Mouse (Mus musculus) E14TG2a.4 (cell line): Measurements from ENCODE around the gene Il1b.

Experiments
- H3K27me3 ChIP-seq: 2 replicates; pipeline ENCODE4 v1.6.1; 2014; ENCODE audit warnings: low read length, control low read depth; ENCODE audit not compliant: insufficient read depth
- H3K36me3 ChIP-seq: 2 replicates; pipeline ENCODE4 v1.6.1; 2014; ENCODE audit warnings: low read length, control low read depth; ENCODE audit not compliant: insufficient read depth
- H3K4me1 ChIP-seq: replicated peaks from 2 replicates; pipeline ENCODE4 v1.6.1; 2014; ENCODE audit warnings: low read depth, low read length, control low read depth
- H3K4me3 ChIP-seq: replicated peaks from 2 replicates; pipeline ENCODE4 v1.5.1; 2014; ENCODE audit warnings: mild to moderate bottlenecking, low read length
- H3K9me3 ChIP-seq: 2 replicates; pipeline ENCODE4 v1.6.1; 2014; ENCODE audit warnings: low read length, control low read depth
- CTCF ChIP-seq: conservative IDR thresholded peaks from 2 replicates; pipeline ENCODE4 v1.5.1; 2014; ENCODE audit warnings: low read length
- NANOG ChIP-seq: IDR thresholded peaks from 2 replicates; pipeline ENCODE4 v1.6.1; 2014; ENCODE audit warnings: borderline replicate concordance, low read length, mixed read lengths
- POU5F1 ChIP-seq: IDR thresholded peaks from 2 replicates; pipeline ENCODE4 v1.6.1; 2014; ENCODE audit warnings: low read length, borderline replicate concordance

The Il1b gene

GRCm38 (mm10) chr2:129383512-129384271 is 12.8 kb upstream of the Il1b start:
- Histone ChIP-seq H3K36me3 (no peaks in the 10 kb centered on the region), H3K9me3 (peaks cover 21% of the 10 kb centered on the region), H3K4me3 (no peak overlapping the region), H3K27me3 (no peaks in the 10 kb centered on the region), H3K4me1 (no peaks in the 10 kb centered on the region)
- TF ChIP-seq NANOG (no peak), CTCF (no peak), POU5F1 (no peak)

- H3K4me3 ChIP-seq = no peak overlapping the region
- no peak for TF ChIP-seq POU5F1
- H3K36me3 ChIP-seq = no peaks in the 10 kb centered on the region
- H3K4me1 ChIP-seq = no peaks in the 10 kb centered on the region
- no peaks in the 10 kb centered on the region for H3K27me3 ChIP-seq
- H3K9me3 ChIP-seq = peaks cover 32% of the 10 kb centered on the region
These were observed 10.0 kb upstream of the Il1b start for GRCm38 (mm10) chr2:129380746-129381474.

- no peaks in the 10 kb centered on the region for H3K36me3 ChIP-seq
- H3K9me3 ChIP-seq = peaks cover 32% of the 10 kb centered on the region
- H3K4me3 ChIP-seq = no peak overlapping the region
- H3K4me1 ChIP-seq = no peaks in the 10 kb centered on the region
- no peaks in the 10 kb centered on the region for H3K27me3 ChIP-seq
- TF ChIP-seq POU5F1 (no peak), NANOG (no peak), CTCF (no peak)
These were observed 9.3 kb upstream of the Il1b start for GRCm38 (mm10) chr2:129380211-129380610.

- TF ChIP-seq NANOG (no peak), CTCF (no peak), POU5F1 (no peak)
- H3K4me1 ChIP-seq = no peaks in the 10 kb centered on the region
- H3K36me3 ChIP-seq = no peaks in the 10 kb centered on the region
- no peak overlapping the region for H3K4me3 ChIP-seq
- H3K27me3 ChIP-seq = no peaks in the 10 kb centered on the region
- H3K9me3 ChIP-seq = peaks cover 10% of the 10 kb centered on the region
These were observed 2.4 kb upstream of the Il1b start for GRCm38 (mm10) chr2:129373307-129373706.

- TF ChIP-seq POU5F1 (no peak), CTCF (no peak), NANOG (no peak)
- H3K4me3 ChIP-seq = no peak overlapping the region
- 0 out of 2 replicates have a peak, but pooled peaks cover 3% of the 10 kb centered on the region for H3K9me3 ChIP-seq
- no peaks in the 10 kb centered on the region for H3K4me1 ChIP-seq
- no peaks in the 10 kb centered on the region for H3K27me3 ChIP-seq
- no peaks in the 10 kb centered on the region for H3K36me3 ChIP-seq
These were observed 1.3 kb downstream of the Il1b start for GRCm38 (mm10) chr2:129369615-129370014.

GRCm38 (mm10) chr2:129368795-129369194 is 2.1 kb downstream of the Il1b start:
- Histone ChIP-seq H3K9me3 (0 out of 2 replicates have a peak, but pooled peaks cover 3% of the 10 kb centered on the region), H3K4me1 (no peaks in the 10 kb centered on the region), H3K27me3 (no peaks in the 10 kb centered on the region), H3K36me3 (no peaks in the 10 kb centered on the region), H3K4me3 (no peak overlapping the region)
- TF ChIP-seq CTCF (no peak), NANOG (no peak), POU5F1 (no peak)

- Histone ChIP-seq H3K4me3 (no peak overlapping the region), H3K9me3 (0 out of 2 replicates have a peak, but pooled peaks cover 3% of the 10 kb centered on the region), H3K27me3 (no peaks in the 10 kb centered on the region), H3K4me1 (no peaks in the 10 kb centered on the region), H3K36me3 (no peaks in the 10 kb centered on the region)
- TF ChIP-seq POU5F1 (no peak), NANOG (no peak), CTCF (no peak)
These were observed 2.8 kb downstream of the Il1b start for GRCm38 (mm10) chr2:129368106-129368505.

GRCm38 (mm10) chr2:129367246-129367645 is 3.7 kb downstream of the Il1b start:
- H3K27me3 ChIP-seq = no peaks in the 10 kb centered on the region
- no peaks in the 10 kb centered on the region for H3K4me1 ChIP-seq
- no peaks in the 10 kb centered on the region for H3K36me3 ChIP-seq
- no peak overlapping the region for H3K4me3 ChIP-seq
- no peak for TF ChIP-seq NANOG
- TF ChIP-seq CTCF = no peak
- TF ChIP-seq POU5F1 = no peak
- 0 out of 2 replicates have a peak, but pooled peaks cover 3% of the 10 kb centered on the region for H3K9me3 ChIP-seq
